Mouse (Mus musculus): Measurements from ENCODE around the gene Pgpep1.

Gene Pgpep1

GRCm38 (mm10) chr8:70660273-70660725, at the start of gene Pgpep1:
TSS of gene Pgpep1 (minus strand) at chr8:70660388.
- DNase-seq (ENCODE audit: extremely low read depth, low read depth, low spot score) = no peak

- no peak for DNase-seq (ENCODE audit: extremely low read depth, low read depth, low spot score)
Measured at GRCm38 (mm10) chr8:70709794-70710193, 49.6 kb upstream of the Pgpep1 start.

- DNase-seq (ENCODE audit: extremely low read depth, low read depth, low spot score) = no peak
Measured at GRCm38 (mm10) chr8:70708281-70708680, 48.1 kb upstream of the Pgpep1 start.

- DNase-seq (ENCODE audit: extremely low read depth, low read depth, low spot score) = no peak
Measured at GRCm38 (mm10) chr8:70703287-70703686, 43.1 kb upstream of the Pgpep1 start, which contains the start of gene Iqcn. TSS of gene Iqcn (plus strand) at chr8:70703457.

- DNase-seq (ENCODE audit: extremely low read depth, low read depth, low spot score) = no peak
Measured at GRCm38 (mm10) chr8:70702842-70703182, 42.6 kb upstream of the Pgpep1 start.

GRCm38 (mm10) chr8:70701982-70702841, 42.0 kb upstream of the Pgpep1 start:
- no peak for DNase-seq (ENCODE audit: extremely low read depth, low read depth, low spot score)

- DNase-seq (ENCODE audit: extremely low read depth, low read depth, low spot score) = no peak
Measured at GRCm38 (mm10) chr8:70701048-70701981, 41.1 kb upstream of the Pgpep1 start.

GRCm38 (mm10) chr8:70700555-70700922, 40.4 kb upstream of the Pgpep1 start:
- DNase-seq (ENCODE audit: extremely low read depth, low read depth, low spot score) = no peak

GRCm38 (mm10) chr8:70699834-70700554, 39.8 kb upstream of the Pgpep1 start:
- DNase-seq (ENCODE audit: extremely low read depth, low read depth, low spot score) = no peak

- DNase-seq (ENCODE audit: extremely low read depth, low read depth, low spot score) = no peak
Measured at GRCm38 (mm10) chr8:70699116-70699833, 39.1 kb upstream of the Pgpep1 start.

GRCm38 (mm10) chr8:70698310-70699109, 38.3 kb upstream of the Pgpep1 start, which contains the start of gene Jund:
TSS of gene Jund (plus strand) at chr8:70698949.
- no peak for DNase-seq (ENCODE audit: extremely low read depth, low read depth, low spot score)

- no peak for DNase-seq (ENCODE audit: extremely low read depth, low read depth, low spot score)
Measured at GRCm38 (mm10) chr8:70697366-70698250, 37.4 kb upstream of the Pgpep1 start.

- DNase-seq (ENCODE audit: extremely low read depth, low read depth, low spot score) = no peak
Measured at GRCm38 (mm10) chr8:70696946-70697345, 36.8 kb upstream of the Pgpep1 start.

- no peak for DNase-seq (ENCODE audit: extremely low read depth, low read depth, low spot score)
Measured at GRCm38 (mm10) chr8:70696019-70696885, 36.1 kb upstream of the Pgpep1 start.

GRCm38 (mm10) chr8:70695318-70696018, 35.3 kb upstream of the Pgpep1 start:
- no peak for DNase-seq (ENCODE audit: extremely low read depth, low read depth, low spot score)

- DNase-seq (ENCODE audit: extremely low read depth, low read depth, low spot score) = no peak
Measured at GRCm38 (mm10) chr8:70693636-70694035, 33.4 kb upstream of the Pgpep1 start.

GRCm38 (mm10) chr8:70691727-70692231, 31.6 kb upstream of the Pgpep1 start:
- DNase-seq (ENCODE audit: extremely low read depth, low read depth, low spot score) = no peak
